Mouse (Mus musculus) megakaryocyte, adult 5-6 weeks (primary cell): ENCODE data around the gene Gm10563. TPM values are rescaled to one million over a fixed set of nuclear protein-coding genes. Genes with fewer than 3 reads are reported as not detected.

Experiments
- ATAC-seq: 2 replicates; pipeline ENCODE4 v1.8.0; 2016; ENCODE audit warnings: mild to moderate bottlenecking, inconsistent platforms; ENCODE audit not compliant: poor library complexity, severe bottlenecking
- total RNA-seq, 2 experiments: library from RNA; stranded (forward) in 1 of 2; stranded (reverse) in 1 of 2; fragments of 153-499, 151-499 nt in 1 of 2; fragments of 221-1000, 200-1000 nt in 1 of 2; gene quantifications; 2 replicates each; pipeline versions ENCODE4 v1.2.3 to v1.2.4; 2015 to 2017

Gm10563 gene
- total RNA-seq, 2 experiments from 2014 or later = not detected

DNA sequence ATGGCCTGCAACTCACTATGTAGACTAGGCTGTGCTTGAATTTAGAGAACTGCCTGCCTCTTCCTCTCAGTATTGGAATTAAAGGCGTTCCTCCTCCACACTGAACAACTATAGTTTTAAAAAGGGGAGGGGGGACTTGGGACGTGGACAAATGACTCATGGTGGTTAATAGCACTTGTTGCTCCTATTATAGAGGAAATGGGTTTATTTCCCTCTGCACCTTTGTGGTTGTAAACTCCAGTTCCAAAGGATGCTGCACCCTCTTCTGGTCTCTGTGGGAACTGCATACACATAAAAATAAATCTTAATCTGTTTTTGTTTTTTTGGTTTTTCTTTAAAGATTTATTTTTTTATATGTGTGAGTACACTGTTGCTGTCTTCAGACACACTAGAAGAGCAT lies 77.0 kb downstream of the Gm10563 start:
- ATAC-seq = peak; percentile 39

DNA sequence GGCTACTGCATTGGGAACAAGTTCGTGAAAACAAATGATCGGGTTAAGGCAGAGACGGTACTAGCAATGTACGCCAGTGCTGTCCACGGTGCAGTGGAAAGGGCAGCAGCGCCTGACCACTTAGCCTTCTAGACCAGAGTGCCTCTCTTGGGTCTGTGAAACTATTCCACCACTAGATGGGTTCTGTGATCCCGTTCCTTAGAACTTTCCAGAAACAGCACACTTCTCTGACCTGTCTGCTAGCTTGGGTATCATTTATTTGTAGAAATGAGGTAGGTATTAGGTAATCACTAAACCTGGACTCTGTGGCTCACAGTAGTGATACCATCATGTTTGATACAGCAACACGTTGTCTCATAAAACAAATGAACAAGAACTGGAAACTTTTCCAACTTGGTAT lies 78.7 kb downstream of the Gm10563 start:
- ATAC-seq = no peak

Other genes with a start within 250 kb of the Gm10563 start
- gene Gabrd, start 247.3 kb downstream of the Gm10563 start, total RNA-seq (2015) = 0.25 TPM in 1 of 2 replicates, not detected in the other
- 0.11 TPM in 1 of 2 replicates, not detected in the other for gene Gabrd, start 247.3 kb downstream of the Gm10563 start, total RNA-seq (2017)
- 0.25 TPM in 1 of 2 replicates, not detected in the other for gene Cfap74, start 236.2 kb downstream of the Gm10563 start, total RNA-seq (2015)
- 0.04 and 0.07 TPM in 2 replicates for gene Cfap74, start 236.2 kb downstream of the Gm10563 start, total RNA-seq (2017)
- not detected in 2 replicates for gene Tmem52, start 176.3 kb downstream of the Gm10563 start, total RNA-seq (2015)
- gene Tmem52, start 176.3 kb downstream of the Gm10563 start, total RNA-seq (2017) = not detected in 2 replicates
- gene Gnb1, start 154.0 kb downstream of the Gm10563 start, total RNA-seq (2015) = 244 and 278 TPM in 2 replicates
- 158 and 180 TPM in 2 replicates for gene Gnb1, start 154.0 kb downstream of the Gm10563 start, total RNA-seq (2017)
- 205 and 220 TPM in 2 replicates for gene Nadk, start 83.0 kb downstream of the Gm10563 start, total RNA-seq (2015)
- 180 and 208 TPM in 2 replicates for gene Nadk, start 83.0 kb downstream of the Gm10563 start, total RNA-seq (2017)
- gene Slc35e2, start 44.0 kb downstream of the Gm10563 start, total RNA-seq (2015) = 10.1 and 18.8 TPM in 2 replicates
- 8.7 and 12.8 TPM in 2 replicates for gene Slc35e2, start 44.0 kb downstream of the Gm10563 start, total RNA-seq (2017)
- 43.2 and 57.8 TPM in 2 replicates for gene Cdk11b, start 20.6 kb downstream of the Gm10563 start, total RNA-seq (2015)
- gene Cdk11b, start 20.6 kb downstream of the Gm10563 start, total RNA-seq (2017) = 48.1 and 81.5 TPM in 2 replicates
- gene Mmp23, start 8.0 kb upstream of the Gm10563 start, total RNA-seq (2015) = 0.18 and 0.20 TPM in 2 replicates
- 0.22 and 0.94 TPM in 2 replicates for gene Mmp23, start 8.0 kb upstream of the Gm10563 start, total RNA-seq (2017)
- gene Mib2, start 23.8 kb upstream of the Gm10563 start, total RNA-seq (2015) = 5.9 and 6.4 TPM in 2 replicates
- 23.5 and 29.0 TPM in 2 replicates for gene Mib2, start 23.8 kb upstream of the Gm10563 start, total RNA-seq (2017)
- gene Fndc10, start 48.9 kb upstream of the Gm10563 start, total RNA-seq (2015) = 0.55 and 0.71 TPM in 2 replicates
- 0.26 and 0.45 TPM in 2 replicates for gene Fndc10, start 48.9 kb upstream of the Gm10563 start, total RNA-seq (2017)
- 130 and 132 TPM in 2 replicates for gene Ssu72, start 59.4 kb upstream of the Gm10563 start, total RNA-seq (2015)
- gene Ssu72, start 59.4 kb upstream of the Gm10563 start, total RNA-seq (2017) = 125 and 133 TPM in 2 replicates
- 0.09 and 0.30 TPM in 2 replicates for gene Tmem240, start 89.4 kb upstream of the Gm10563 start, total RNA-seq (2015)
- 0.18 TPM in 1 of 2 replicates, not detected in the other for gene Tmem240, start 89.4 kb upstream of the Gm10563 start, total RNA-seq (2017)
- gene Atad3a, start 115.7 kb upstream of the Gm10563 start, total RNA-seq (2015) = 13.5 and 14.1 TPM in 2 replicates
- 17.8 and 22.9 TPM in 2 replicates for gene Atad3a, start 115.7 kb upstream of the Gm10563 start, total RNA-seq (2017)
- not detected in 2 replicates for gene Vwa1, start 129.3 kb upstream of the Gm10563 start, total RNA-seq (2015)
- 0.20 TPM in 1 of 2 replicates, not detected in the other for gene Vwa1, start 129.3 kb upstream of the Gm10563 start, total RNA-seq (2017)
- gene Tmem88b, start 140.5 kb upstream of the Gm10563 start, total RNA-seq (2015) = 0.07 TPM in 1 of 2 replicates, not detected in the other
- not detected in 2 replicates for gene Tmem88b, start 140.5 kb upstream of the Gm10563 start, total RNA-seq (2017)
- not detected in 2 replicates for gene Ankrd65, start 145.0 kb upstream of the Gm10563 start, total RNA-seq (2015)
- not detected in 2 replicates for gene Ankrd65, start 145.0 kb upstream of the Gm10563 start, total RNA-seq (2017)
- gene Mrpl20, start 157.5 kb upstream of the Gm10563 start, total RNA-seq (2015) = 131 and 139 TPM in 2 replicates
- 49.5 and 50.2 TPM in 2 replicates for gene Mrpl20, start 157.5 kb upstream of the Gm10563 start, total RNA-seq (2017)
- 65.8 and 69.8 TPM in 2 replicates for gene Ccnl2, start 167.1 kb upstream of the Gm10563 start, total RNA-seq (2015)
- 93.7 and 95.6 TPM in 2 replicates for gene Ccnl2, start 167.1 kb upstream of the Gm10563 start, total RNA-seq (2017)
- gene Aurkaip1, start 185.9 kb upstream of the Gm10563 start, total RNA-seq (2015) = 99.7 and 101 TPM in 2 replicates
- gene Aurkaip1, start 185.9 kb upstream of the Gm10563 start, total RNA-seq (2017) = 131 and 143 TPM in 2 replicates
- gene Mxra8, start 194.3 kb upstream of the Gm10563 start, total RNA-seq (2015) = not detected in 2 replicates
- gene Mxra8, start 194.3 kb upstream of the Gm10563 start, total RNA-seq (2017) = 1.2 TPM in 2 replicates
- gene Dvl1, start 202.0 kb upstream of the Gm10563 start, total RNA-seq (2015) = 9.8 and 10.8 TPM in 2 replicates
- gene Dvl1, start 202.0 kb upstream of the Gm10563 start, total RNA-seq (2017) = 10.5 and 11.3 TPM in 2 replicates
- gene Tas1r3, start 218.0 kb upstream of the Gm10563 start, total RNA-seq (2015) = 0.93 and 1.4 TPM in 2 replicates
- gene Tas1r3, start 218.0 kb upstream of the Gm10563 start, total RNA-seq (2017) = 0.66 and 1.1 TPM in 2 replicates
- 9.1 and 11.7 TPM in 2 replicates for gene Cptp, start 224.0 kb upstream of the Gm10563 start, total RNA-seq (2015)
- gene Cptp, start 224.0 kb upstream of the Gm10563 start, total RNA-seq (2017) = 8.8 and 14.1 TPM in 2 replicates
- gene Ints11, start 224.1 kb upstream of the Gm10563 start, total RNA-seq (2015) = 35.0 and 40.9 TPM in 2 replicates
- 22.0 and 23.0 TPM in 2 replicates for gene Ints11, start 224.1 kb upstream of the Gm10563 start, total RNA-seq (2017)
- gene Pusl1, start 246.4 kb upstream of the Gm10563 start, total RNA-seq (2015) = 11.4 and 14.1 TPM in 2 replicates
- 8.9 and 11.5 TPM in 2 replicates for gene Pusl1, start 246.4 kb upstream of the Gm10563 start, total RNA-seq (2017)
- gene Acap3, start 246.4 kb upstream of the Gm10563 start, total RNA-seq (2015) = 19.4 and 22.3 TPM in 2 replicates
- 18.0 and 23.7 TPM in 2 replicates for gene Acap3, start 246.4 kb upstream of the Gm10563 start, total RNA-seq (2017)